Mouse (Mus musculus): ENCODE data around the gene Amd1. TPM values are rescaled to one million over a fixed set of nuclear protein-coding genes. Genes with fewer than 3 reads are reported as not detected.

Gene Amd1
- total and polyA plus RNA-seq, 2 experiments from 2014 or later = 35.0 to 73.9 TPM

- no peaks in the 10 kb centered on the region for H3K36me3 ChIP-seq (ENCODE audit: insufficient read depth)
- H3K9ac ChIP-seq = no peak overlapping the region
- no peak for ATAC-seq
- DNase-seq = no peak
- peak overlapping the region; percentile 87; the same call in 1 of the 2 replicates for H3K27ac ChIP-seq (ENCODE audit: low read depth, low read length)
- no peak overlapping the region for H3K4me3 ChIP-seq (ENCODE audit: low read depth, low read length)
- 0 out of 2 replicates have a peak, but pooled peaks cover 3% of the 10 kb centered on the region for H3K4me1 ChIP-seq (ENCODE audit: insufficient read depth)
- no peaks in the 10 kb centered on the region for H3K9me3 ChIP-seq (ENCODE audit: low read length)
- H3K27me3 ChIP-seq (ENCODE audit: insufficient read depth, low read length) = no peaks in the 10 kb centered on the region
- WGBS = 76% methylated on average over 9 of the region's 9 CpGs
- H3K4me2 ChIP-seq (ENCODE audit: low read depth) = no peak overlapping the region; the same call in 1 of the 2 replicates
- peak; percentile 8; the same call in 1 of the 2 replicates for TF ChIP-seq CTCF (IDR thresholded peaks at IDR 0.05; ENCODE audit: low read depth)
These were observed 45.5 kb upstream of the Amd1 start for GRCm38 (mm10) chr10:40347461-40347954.

- TF ChIP-seq CTCF (IDR thresholded peaks at IDR 0.05; ENCODE audit: low read depth) = no peak
- Histone ChIP-seq H3K27me3 (ENCODE audit: insufficient read depth, low read length) (no peaks in the 10 kb centered on the region), H3K27ac (ENCODE audit: low read depth, low read length) (no peak overlapping the region), H3K9me3 (ENCODE audit: low read length) (no peaks in the 10 kb centered on the region), H3K9ac (no peak overlapping the region), H3K36me3 (ENCODE audit: insufficient read depth) (no peaks in the 10 kb centered on the region), H3K4me1 (ENCODE audit: insufficient read depth) (0 out of 2 replicates have a peak, but pooled peaks cover 3% of the 10 kb centered on the region), H3K4me2 (ENCODE audit: low read depth) (no peak overlapping the region), H3K4me3 (ENCODE audit: low read depth, low read length) (no peak overlapping the region)
- ATAC-seq = no peak
- DNase-seq = no peak
- 79% methylated on average over 3 of the region's 3 CpGs for WGBS
These were observed 44.9 kb upstream of the Amd1 start for GRCm38 (mm10) chr10:40346776-40347403.

- no peaks in the 10 kb centered on the region for H3K36me3 ChIP-seq (ENCODE audit: insufficient read depth)
- H3K4me3 ChIP-seq (ENCODE audit: low read depth, low read length) = no peak overlapping the region
- no peak overlapping the region for H3K9ac ChIP-seq
- no peaks in the 10 kb centered on the region for H3K4me1 ChIP-seq (ENCODE audit: insufficient read depth)
- TF ChIP-seq CTCF (IDR thresholded peaks at IDR 0.05; ENCODE audit: low read depth) = no peak
- DNase-seq (no peak), ATAC-seq (no peak)
- no peaks in the 10 kb centered on the region; the same call in 1 of the 2 replicates for H3K27me3 ChIP-seq (ENCODE audit: insufficient read depth, low read length)
- no peaks in the 10 kb centered on the region for H3K9me3 ChIP-seq (ENCODE audit: low read length)
- whole genome bisulfite sequencing = 80% methylated on average over 4 of the region's 4 CpGs
- no peak overlapping the region for H3K27ac ChIP-seq (ENCODE audit: low read depth, low read length)
- no peak overlapping the region for H3K4me2 ChIP-seq (ENCODE audit: low read depth)
These were observed 40.0 kb upstream of the Amd1 start for GRCm38 (mm10) chr10:40342036-40342435.

DNA sequence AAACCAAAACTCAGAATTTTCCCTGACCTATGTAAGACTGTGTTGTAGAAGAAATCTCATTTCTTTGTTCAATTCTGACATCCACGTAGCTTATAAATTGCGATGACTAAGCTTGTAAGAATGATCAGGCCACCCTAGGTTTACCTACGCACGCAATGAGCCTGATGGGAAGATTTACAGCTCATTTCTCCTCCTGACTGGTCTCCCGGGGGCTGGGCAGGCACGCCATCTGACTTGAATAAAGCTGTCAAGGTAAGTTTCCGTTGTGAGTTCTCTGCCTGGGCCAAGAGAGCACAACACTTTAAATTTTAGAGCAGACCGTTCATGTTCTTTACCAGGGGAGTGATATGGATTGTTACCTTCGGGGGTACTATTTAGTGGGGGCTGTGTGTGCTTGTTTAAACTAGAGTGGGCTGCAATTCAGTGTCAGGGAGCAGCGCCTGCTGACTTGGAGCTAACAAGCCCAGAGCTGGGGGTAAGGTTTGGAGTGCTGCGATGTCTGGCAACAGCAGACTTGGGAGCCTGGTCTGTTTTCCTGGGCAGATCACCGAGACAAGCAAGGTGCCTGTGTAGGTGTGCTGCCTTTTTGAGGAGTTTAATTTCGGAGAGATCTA lies 37.5 kb upstream of the Amd1 start, which contains the start of gene Cdk19:
Gene Cdk19, plus strand, starts transcription at position 214 of the 614 bp plus-strand sequence.
- ATAC-seq = no peak
- no peaks in the 10 kb centered on the region for H3K4me1 ChIP-seq (ENCODE audit: insufficient read depth)
- H3K36me3 ChIP-seq (ENCODE audit: insufficient read depth) = no peaks in the 10 kb centered on the region
- no peak for TF ChIP-seq CTCF (IDR thresholded peaks at IDR 0.05; ENCODE audit: low read depth)
- WGBS = 50% methylated on average over 13 of the region's 13 CpGs
- no peak within 1 kb of the TSS for H3K9ac ChIP-seq
- no peak within 1 kb of the TSS for H3K4me2 ChIP-seq (ENCODE audit: low read depth)
- H3K27ac ChIP-seq (ENCODE audit: low read depth, low read length) = no peak within 1 kb of the TSS
- DNase-seq = no peak
- H3K4me3 ChIP-seq (ENCODE audit: low read depth, low read length) = no peak within 1 kb of the TSS
- no peaks in the 10 kb centered on the region; the same call in 1 of the 2 replicates for H3K27me3 ChIP-seq (ENCODE audit: insufficient read depth, low read length)
- no peaks in the 10 kb centered on the region for H3K9me3 ChIP-seq (ENCODE audit: low read length)

GRCm38 (mm10) chr10:40332864-40333263 lies 30.9 kb upstream of the Amd1 start:
- no peak for DNase-seq
- no peak for ATAC-seq
- Histone ChIP-seq H3K27me3 (ENCODE audit: insufficient read depth, low read length) (no peaks in the 10 kb centered on the region), H3K4me1 (ENCODE audit: insufficient read depth) (no peaks in the 10 kb centered on the region), H3K9me3 (ENCODE audit: low read length) (0 out of 2 replicates have a peak, but pooled peaks cover 4% of the 10 kb centered on the region), H3K4me2 (ENCODE audit: low read depth) (no peak overlapping the region), H3K4me3 (ENCODE audit: low read depth, low read length) (no peak overlapping the region), H3K9ac (no peak overlapping the region), H3K27ac (ENCODE audit: low read depth, low read length) (no peak overlapping the region), H3K36me3 (ENCODE audit: insufficient read depth) (no peaks in the 10 kb centered on the region)
- 58% methylated on average over 6 of the region's 6 CpGs for WGBS
- no peak for TF ChIP-seq CTCF (IDR thresholded peaks at IDR 0.05; ENCODE audit: low read depth)

DNA sequence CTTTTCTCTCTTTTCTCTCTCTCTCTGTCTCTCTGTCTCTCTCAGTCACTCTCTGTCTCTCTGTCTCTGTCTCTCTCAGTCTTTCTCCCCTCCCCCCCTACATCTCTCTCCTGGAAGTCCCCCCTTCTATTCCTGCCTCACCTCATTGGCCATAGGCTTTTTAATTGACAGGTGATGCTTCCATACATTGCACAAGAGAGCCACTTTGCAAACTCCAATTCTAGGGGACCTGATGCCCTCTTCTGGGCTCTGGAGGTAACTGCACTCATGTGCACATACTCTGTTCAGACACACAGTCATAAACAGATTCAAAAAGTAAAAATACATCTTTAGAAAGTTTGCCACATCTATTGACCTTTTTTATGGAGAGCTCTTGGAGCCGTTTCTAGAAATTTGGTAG lies 28.3 kb upstream of the Amd1 start:
- H3K4me2 ChIP-seq (ENCODE audit: low read depth) = no peak overlapping the region
- no peak for ATAC-seq
- 0 out of 2 replicates have a peak, but pooled peaks cover 4% of the 10 kb centered on the region for H3K9me3 ChIP-seq (ENCODE audit: low read length)
- H3K27ac ChIP-seq (ENCODE audit: low read depth, low read length) = no peak overlapping the region
- H3K9ac ChIP-seq = no peak overlapping the region
- 93% methylated on average over 1 of the region's 1 CpGs for WGBS
- no peaks in the 10 kb centered on the region for H3K27me3 ChIP-seq (ENCODE audit: insufficient read depth, low read length)
- DNase-seq = no peak
- H3K36me3 ChIP-seq (ENCODE audit: insufficient read depth) = no peaks in the 10 kb centered on the region
- no peak overlapping the region for H3K4me3 ChIP-seq (ENCODE audit: low read depth, low read length)
- TF ChIP-seq CTCF (IDR thresholded peaks at IDR 0.05; ENCODE audit: low read depth) = no peak
- H3K4me1 ChIP-seq (ENCODE audit: insufficient read depth) = no peaks in the 10 kb centered on the region

DNA sequence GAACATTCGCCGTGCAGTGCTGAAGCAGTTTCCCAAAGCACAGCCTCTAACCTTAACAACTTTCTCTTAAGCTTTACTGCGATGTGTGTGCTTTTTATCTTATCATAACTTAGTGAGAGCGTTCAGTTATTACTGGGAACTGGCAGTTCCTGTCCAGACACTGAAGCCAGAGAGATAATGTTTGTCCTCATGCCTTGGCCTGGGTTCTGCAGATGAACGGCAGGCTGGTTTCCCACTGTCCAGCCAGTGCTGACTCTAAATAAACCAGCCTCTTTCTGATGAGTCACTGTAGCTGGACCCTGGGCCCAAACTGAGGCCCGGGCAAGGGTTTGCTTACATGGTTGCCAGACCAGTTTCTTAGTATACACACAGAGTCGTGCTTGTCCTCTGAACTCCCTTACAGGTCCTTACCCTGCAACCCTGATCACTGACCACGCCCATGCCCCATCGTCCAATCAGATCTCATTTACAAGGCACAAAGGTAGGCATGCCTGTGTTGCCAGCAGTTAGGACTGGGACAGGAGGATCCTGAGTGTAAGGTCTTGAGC lies 26.1 kb upstream of the Amd1 start:
- Histone ChIP-seq H3K36me3 (ENCODE audit: insufficient read depth) (no peaks in the 10 kb centered on the region), H3K4me1 (ENCODE audit: insufficient read depth) (no peaks in the 10 kb centered on the region), H3K9me3 (ENCODE audit: low read length) (0 out of 2 replicates have a peak, but pooled peaks cover 4% of the 10 kb centered on the region), H3K27ac (ENCODE audit: low read depth, low read length) (no peak overlapping the region), H3K9ac (no peak overlapping the region), H3K4me3 (ENCODE audit: low read depth, low read length) (no peak overlapping the region), H3K27me3 (ENCODE audit: insufficient read depth, low read length) (no peaks in the 10 kb centered on the region), H3K4me2 (ENCODE audit: low read depth) (no peak overlapping the region)
- WGBS = 80% methylated on average over 9 of the region's 9 CpGs
- DNase-seq = no peak
- no peak for ATAC-seq
- TF ChIP-seq CTCF (IDR thresholded peaks at IDR 0.05; ENCODE audit: low read depth) = no peak
